Mouse (Mus musculus) midbrain, embryonic 12.5 days (tissue): ENCODE measurements around the gene Sipa1l1. TPM values are rescaled to one million over a fixed set of nuclear protein-coding genes. Genes with fewer than 3 reads are reported as not detected.
"Not testable (repeated sequence)": the region's sequence is repeated elsewhere in the genome, so short reads cannot be mapped to it uniquely, and the experiment has no call there.

Experiments
- ATAC-seq: fragments of 200-750 bp; cut with Nextera tagmentation; 2 replicates; pipeline ENCODE4 v1.8.0; 2017; ENCODE audit warnings: low read depth, moderate TSS enrichment, moderate library complexity; ENCODE audit not compliant: low FRiP score
- H3K27ac ChIP-seq: fragments of 300-500 bp; sonication (generic); replicated peaks from 2 replicates; pipeline ENCODE4 v1.5.1; 2016; ENCODE audit warnings: mild to moderate bottlenecking
- H3K27me3 ChIP-seq: fragments of 300-500 bp; sonication (generic); 2 replicates; pipeline ENCODE4 v1.6.1; 2016; ENCODE audit warnings: mild to moderate bottlenecking
- H3K36me3 ChIP-seq: fragments of 300-500 bp; sonication (generic); 2 replicates; pipeline ENCODE4 v1.6.1; 2016
- H3K4me1 ChIP-seq: fragments of 300-500 bp; sonication (generic); 2 replicates; pipeline ENCODE4 v1.6.1; 2016
- H3K4me2 ChIP-seq: fragments of 300-500 bp; sonication (generic); replicated peaks from 2 replicates; pipeline ENCODE4 v1.6.1; 2016; ENCODE audit warnings: mild to moderate bottlenecking, moderate library complexity
- H3K4me3 ChIP-seq: fragments of 300-500 bp; sonication (generic); 2 replicates; pipeline ENCODE4 v1.5.1; 2016; ENCODE audit warnings: mild to moderate bottlenecking
- H3K9ac ChIP-seq: fragments of 300-500 bp; sonication (generic); replicated peaks from 2 replicates; pipeline ENCODE4 v1.6.1; 2016; ENCODE audit warnings: mild to moderate bottlenecking, moderate library complexity
- H3K9me3 ChIP-seq: fragments of 300-500 bp; sonication (generic); 2 replicates; pipeline ENCODE4 v1.6.1; 2016; ENCODE audit warnings: mild to moderate bottlenecking
- WGBS: fragments of 180-500 bp; shearing (Covaris S2); methylation state at CpG from one replicate; pipeline ENCODE4 v1.1.7; 2016; 5-methylcytosine and 5-hydroxymethylcytosine counted together
- polyA plus RNA-seq: library from polyadenylated mRNA; unstranded; fragments of >200 nt; fragmentation: Nextera tagmentation; extraction: Ambion mirVana; gene quantifications from 2 replicates; pipeline ENCODE4 v1.2.1, GENCODE M21; 2016

Sipa1l1 gene
- polyA plus RNA-seq, 1 experiment from 2014 or later: 28.6 TPM

- not testable (repeated sequence) for H3K9ac ChIP-seq, H3K4me3 ChIP-seq, H3K4me2 ChIP-seq, H3K27ac ChIP-seq, ATAC-seq, H3K27me3 ChIP-seq
- Histone ChIP-seq H3K9me3 (peaks cover 13% of the 10 kb centered on the region; the same call in 1 of the 2 replicates), H3K36me3 (peaks cover 17% of the 10 kb centered on the region), H3K4me1 (peaks cover 20% of the 10 kb centered on the region)
Measured at GRCm38 (mm10) chr12:82186156-82186555, 17.0 kb downstream of the Sipa1l1 start.

GRCm38 (mm10) chr12:82186740-82187139 lies 17.6 kb downstream of the Sipa1l1 start:
- no peak overlapping the region for H3K4me2 ChIP-seq

GRCm38 (mm10) chr12:82187178-82187839 lies 18.2 kb downstream of the Sipa1l1 start:
- Histone ChIP-seq H3K4me3 (no peak overlapping the region), H3K36me3 (peaks cover 6% of the 10 kb centered on the region), H3K4me1 (peaks cover 20% of the 10 kb centered on the region), H3K4me2 (no peak overlapping the region), H3K27me3 (no peaks in the 10 kb centered on the region), H3K9me3 (0 out of 2 replicates have a peak, but pooled peaks cover 5% of the 10 kb centered on the region), H3K27ac (no peak overlapping the region), H3K9ac (no peak overlapping the region)
- no peak for ATAC-seq
- 64% methylated on average over 7 of the region's 7 CpGs for WGBS

More at GRCm38 (mm10) chr12:82186740-82187139, 17.6 kb downstream of the Sipa1l1 start:
- 0 out of 2 replicates have a peak, but pooled peaks cover 10% of the 10 kb centered on the region for H3K9me3 ChIP-seq
- H3K4me3 ChIP-seq: no peak overlapping the region
- no peaks in the 10 kb centered on the region for H3K27me3 ChIP-seq
- ATAC-seq: no peak
- peaks cover 20% of the 10 kb centered on the region for H3K4me1 ChIP-seq
- WGBS: 77% methylated on average over 3 of the region's 3 CpGs
- H3K9ac ChIP-seq: no peak overlapping the region
- H3K27ac ChIP-seq: no peak overlapping the region
- H3K36me3 ChIP-seq: peaks cover 11% of the 10 kb centered on the region

GRCm38 (mm10) chr12:82188321-82189075 lies 19.4 kb downstream of the Sipa1l1 start:
- H3K27ac ChIP-seq: no peak overlapping the region
- H3K4me3 ChIP-seq: no peak overlapping the region
- H3K27me3 ChIP-seq: no peaks in the 10 kb centered on the region
- H3K4me2 ChIP-seq: no peak overlapping the region
- 61% methylated on average over 9 of the region's 9 CpGs for WGBS
- ATAC-seq: no peak
- H3K36me3 ChIP-seq: no peaks in the 10 kb centered on the region
- H3K9ac ChIP-seq: no peak overlapping the region
- H3K4me1 ChIP-seq: peaks cover 26% of the 10 kb centered on the region
- H3K9me3 ChIP-seq: no peaks in the 10 kb centered on the region

GRCm38 (mm10) chr12:82189076-82189675 lies 20.1 kb downstream of the Sipa1l1 start:
- WGBS: 52% methylated on average over 6 of the region's 6 CpGs
- Histone ChIP-seq H3K4me1 (peaks cover 29% of the 10 kb centered on the region), H3K4me3 (no peak overlapping the region), H3K27ac (no peak overlapping the region), H3K27me3 (no peaks in the 10 kb centered on the region), H3K36me3 (no peaks in the 10 kb centered on the region), H3K4me2 (no peak overlapping the region), H3K9ac (no peak overlapping the region), H3K9me3 (no peaks in the 10 kb centered on the region)
- ATAC-seq: no peak

GRCm38 (mm10) chr12:82189715-82190581 lies 20.8 kb downstream of the Sipa1l1 start:
- no peak for ATAC-seq
- no peaks in the 10 kb centered on the region for H3K27me3 ChIP-seq
- H3K4me3 ChIP-seq: no peak overlapping the region
- H3K9ac ChIP-seq: no peak overlapping the region
- H3K4me2 ChIP-seq: no peak overlapping the region
- H3K9me3 ChIP-seq: no peaks in the 10 kb centered on the region
- 86% methylated on average over 16 of the region's 16 CpGs for WGBS
- H3K4me1 ChIP-seq: peaks cover 29% of the 10 kb centered on the region
- no peak overlapping the region for H3K27ac ChIP-seq
- no peaks in the 10 kb centered on the region for H3K36me3 ChIP-seq

- peaks cover 29% of the 10 kb centered on the region for H3K4me1 ChIP-seq
- no peak overlapping the region for H3K9ac ChIP-seq
- ATAC-seq: no peak
- H3K36me3 ChIP-seq: no peaks in the 10 kb centered on the region
- no peak overlapping the region for H3K27ac ChIP-seq
- 93% methylated on average over 16 of the region's 16 CpGs for WGBS
- H3K27me3 ChIP-seq: no peaks in the 10 kb centered on the region
- H3K4me3 ChIP-seq: no peak overlapping the region
- H3K9me3 ChIP-seq: no peaks in the 10 kb centered on the region
- H3K4me2 ChIP-seq: no peak overlapping the region
Measured at GRCm38 (mm10) chr12:82190582-82190965, 21.5 kb downstream of the Sipa1l1 start.

GRCm38 (mm10) chr12:82191686-82192085 lies 22.6 kb downstream of the Sipa1l1 start:
- 82% methylated on average over 5 of the region's 5 CpGs for WGBS
- no peak for ATAC-seq

GRCm38 (mm10) chr12:82192641-82193054 lies 23.5 kb downstream of the Sipa1l1 start:
- Histone ChIP-seq H3K36me3 (no peaks in the 10 kb centered on the region), H3K27ac (no peak overlapping the region), H3K9ac (no peak overlapping the region), H3K4me2 (no peak overlapping the region), H3K27me3 (no peaks in the 10 kb centered on the region), H3K4me1 (peaks cover 45% of the 10 kb centered on the region), H3K9me3 (no peaks in the 10 kb centered on the region), H3K4me3 (no peak overlapping the region)
- no peak for ATAC-seq
- 82% methylated on average over 4 of the region's 4 CpGs for WGBS

More at GRCm38 (mm10) chr12:82191686-82192085, 22.6 kb downstream of the Sipa1l1 start:
- Histone ChIP-seq H3K27me3 (no peaks in the 10 kb centered on the region), H3K4me1 (peaks cover 36% of the 10 kb centered on the region), H3K4me2 (no peak overlapping the region), H3K27ac (no peak overlapping the region), H3K4me3 (no peak overlapping the region), H3K36me3 (no peaks in the 10 kb centered on the region), H3K9me3 (no peaks in the 10 kb centered on the region), H3K9ac (no peak overlapping the region)

GRCm38 (mm10) chr12:82193476-82193875 lies 24.4 kb downstream of the Sipa1l1 start:
- H3K4me3 ChIP-seq: no peak overlapping the region
- no peak for ATAC-seq
- H3K9ac ChIP-seq: no peak overlapping the region
- H3K36me3 ChIP-seq: no peaks in the 10 kb centered on the region
- 67% methylated on average over 2 of the region's 2 CpGs for WGBS
- no peaks in the 10 kb centered on the region for H3K9me3 ChIP-seq
- H3K4me1 ChIP-seq: peaks cover 37% of the 10 kb centered on the region
- no peak overlapping the region for H3K27ac ChIP-seq
- H3K27me3 ChIP-seq: no peaks in the 10 kb centered on the region
- no peak overlapping the region for H3K4me2 ChIP-seq

- no peak overlapping the region for H3K4me3 ChIP-seq
- no peaks in the 10 kb centered on the region for H3K9me3 ChIP-seq
- no peak overlapping the region for H3K27ac ChIP-seq
- H3K4me2 ChIP-seq: no peak overlapping the region
- H3K36me3 ChIP-seq: no peaks in the 10 kb centered on the region
- H3K27me3 ChIP-seq: no peaks in the 10 kb centered on the region
- peaks cover 26% of the 10 kb centered on the region for H3K4me1 ChIP-seq
- no peak overlapping the region for H3K9ac ChIP-seq
- 90% methylated on average over 3 of the region's 3 CpGs for WGBS
- no peak for ATAC-seq
Measured at GRCm38 (mm10) chr12:82194919-82195318, 25.8 kb downstream of the Sipa1l1 start.
